Mouse (Mus musculus): ENCODE measurements around the gene Mettl27. TPM values are rescaled to one million over a fixed set of nuclear protein-coding genes. Genes with fewer than 3 reads are reported as not detected.
"Not testable (repeated sequence)": the region's sequence is repeated elsewhere in the genome, so short reads cannot be mapped to it uniquely, and the experiment has no call there.

The Mettl27 gene
- polyA plus RNA-seq, 1 experiment from 2014 or later = 11.8 TPM

DNA sequence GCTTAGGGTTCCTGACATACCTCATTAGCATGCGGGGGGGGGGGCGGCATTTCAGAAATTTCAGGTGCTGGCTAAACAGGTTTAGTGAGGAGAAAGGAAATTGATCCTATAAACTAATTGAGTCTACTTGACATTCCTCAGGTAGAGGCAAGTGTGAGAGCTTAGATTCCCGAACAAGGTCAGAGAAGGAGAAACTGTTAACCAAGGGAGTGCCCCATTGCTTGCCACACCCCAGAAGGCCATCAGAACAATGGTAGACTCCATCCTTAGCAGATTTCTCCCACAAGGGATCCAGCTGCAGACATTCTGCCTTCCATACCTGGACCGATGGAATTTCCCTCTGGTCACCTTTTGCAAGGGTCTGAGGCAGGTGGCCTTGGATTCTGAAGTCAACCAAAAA is 5.4 kb upstream of the Mettl27 start:
- H3K36me3 ChIP-seq (replicated peaks) = no peaks in the 10 kb centered on the region
- WGBS = 68% methylated on average over 4 of the region's 4 CpGs
- no peak overlapping the region for H3K4me3 ChIP-seq
- H3K9me3 ChIP-seq = no peaks in the 10 kb centered on the region
- no peak overlapping the region for H3K27ac ChIP-seq
- DNase-seq (ENCODE audit: extremely low spot score, low spot score) = no peak
- H3K27me3 ChIP-seq (ENCODE audit: poor library complexity, severe bottlenecking) = no peaks in the 10 kb centered on the region
- peaks cover 2% of the 10 kb centered on the region; the same call in 1 of the 2 replicates for H3K4me1 ChIP-seq

DNA sequence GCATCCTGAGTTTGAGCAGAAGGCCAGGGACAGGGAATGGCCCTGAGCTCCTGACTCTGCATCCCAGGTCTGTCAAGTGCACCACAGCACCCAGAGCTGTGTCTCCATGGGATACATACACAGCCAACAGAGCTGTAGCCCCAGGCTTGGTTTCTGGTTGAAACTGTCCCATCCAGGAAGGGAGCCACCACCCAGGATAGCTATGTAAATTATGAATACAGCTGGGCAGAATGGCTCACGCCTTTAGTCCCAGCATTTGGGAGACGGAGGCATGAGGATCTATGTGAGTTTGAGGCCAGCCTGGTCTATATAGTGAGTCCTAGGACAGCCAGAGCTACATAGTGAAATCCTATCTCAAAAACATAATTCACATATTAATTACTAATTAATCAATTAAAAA is 2.2 kb upstream of the Mettl27 start:
- Histone ChIP-seq H3K36me3 (replicated peaks) (peaks cover 10% of the 10 kb centered on the region), H3K9me3 (no peaks in the 10 kb centered on the region), H3K4me1 (peaks cover 15% of the 10 kb centered on the region), H3K4me3 (no peak overlapping the region), H3K27ac (no peak overlapping the region), H3K27me3 (ENCODE audit: poor library complexity, severe bottlenecking) (no peaks in the 10 kb centered on the region)
- no peak for DNase-seq (ENCODE audit: extremely low spot score, low spot score)
- 96% methylated on average over 2 of the region's 2 CpGs for WGBS

DNA sequence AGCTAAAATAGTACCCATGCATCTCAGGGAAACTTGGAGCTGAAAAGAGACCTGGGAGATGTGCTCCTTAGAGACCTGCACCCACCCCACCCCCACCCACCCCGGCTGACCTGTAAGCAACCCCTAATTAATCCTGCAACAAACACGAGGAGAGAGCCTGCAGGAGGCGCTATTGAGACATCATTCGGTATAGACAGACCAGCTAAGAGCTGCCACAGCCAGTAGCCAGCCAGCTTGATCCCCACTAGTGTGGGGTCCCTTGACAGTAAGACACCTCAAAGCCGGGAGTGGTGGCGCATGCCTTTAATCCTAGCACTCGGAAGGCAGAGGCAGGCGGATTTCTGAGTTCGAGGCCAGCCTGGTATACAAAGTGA is 722 bp downstream of the Mettl27 start:
- Histone ChIP-seq H3K27me3 (ENCODE audit: poor library complexity, severe bottlenecking) (no peaks in the 10 kb centered on the region), H3K4me3 (peak overlapping the region; percentile 78), H3K36me3 (replicated peaks) (peaks cover 10% of the 10 kb centered on the region), H3K9me3 (no peaks in the 10 kb centered on the region), H3K27ac (peak overlapping the region; percentile 88), H3K4me1 (peaks cover 15% of the 10 kb centered on the region)
- DNase-seq (ENCODE audit: extremely low spot score, low spot score) = peak; percentile 53
- WGBS = 52% methylated on average over 9 of the region's 9 CpGs

DNA sequence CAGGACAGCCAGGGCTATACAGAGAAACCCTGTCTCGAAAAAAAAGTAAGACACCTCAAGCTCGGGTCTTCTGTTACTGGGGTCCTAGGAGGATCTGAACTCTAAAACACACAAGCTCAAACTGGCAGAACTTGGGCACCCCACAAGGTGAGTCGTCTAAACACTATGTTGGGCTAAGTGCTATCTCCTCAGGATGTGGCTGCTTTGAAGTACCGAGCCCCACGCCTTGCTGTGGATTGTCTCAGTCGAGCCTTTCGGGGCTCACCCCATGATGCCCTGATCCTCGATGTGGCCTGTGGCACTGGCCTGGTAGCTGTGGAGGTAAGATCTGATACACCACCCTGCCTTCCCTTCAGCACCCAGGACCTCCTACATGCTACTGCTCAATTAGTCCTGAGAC is 1.1 kb downstream of the Mettl27 start:
- Histone ChIP-seq H3K9me3 (no peaks in the 10 kb centered on the region), H3K36me3 (replicated peaks) (peaks cover 10% of the 10 kb centered on the region), H3K27me3 (ENCODE audit: poor library complexity, severe bottlenecking) (no peaks in the 10 kb centered on the region), H3K4me1 (peaks cover 15% of the 10 kb centered on the region), H3K4me3 (no peak overlapping the region; the same call in 1 of the 2 replicates), H3K27ac (no peak overlapping the region)
- WGBS = 94% methylated on average over 8 of the region's 8 CpGs
- DNase-seq (ENCODE audit: extremely low spot score, low spot score) = no peak

DNA sequence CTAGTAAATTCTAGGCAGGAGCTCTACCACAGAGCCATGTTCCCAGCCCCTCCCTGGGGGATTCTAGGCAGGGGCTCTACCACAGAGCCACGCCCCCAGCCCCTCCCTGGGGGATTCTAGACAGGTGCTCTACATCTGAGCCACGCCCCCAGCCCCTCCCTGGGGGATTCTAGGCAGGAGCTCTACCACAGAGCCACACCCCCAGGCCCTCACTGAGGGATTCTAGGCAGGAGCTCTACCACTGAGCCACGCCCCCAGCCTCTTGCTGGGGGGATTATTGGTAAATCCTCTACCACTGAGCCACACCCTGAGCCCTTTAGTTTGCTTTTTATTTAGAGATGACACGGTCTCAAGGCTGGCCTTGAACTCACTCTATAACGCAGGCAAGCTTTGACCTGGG is 1.5 kb downstream of the Mettl27 start:
- H3K4me3 ChIP-seq; H3K9me3 ChIP-seq; H3K36me3 ChIP-seq (replicated peaks); H3K27ac ChIP-seq; DNase-seq (ENCODE audit: extremely low spot score, low spot score); H3K27me3 ChIP-seq (ENCODE audit: poor library complexity, severe bottlenecking): not testable (repeated sequence)
- H3K4me1 ChIP-seq = peaks cover 15% of the 10 kb centered on the region
- WGBS = 94% methylated on average over 5 of the region's 5 CpGs

DNA sequence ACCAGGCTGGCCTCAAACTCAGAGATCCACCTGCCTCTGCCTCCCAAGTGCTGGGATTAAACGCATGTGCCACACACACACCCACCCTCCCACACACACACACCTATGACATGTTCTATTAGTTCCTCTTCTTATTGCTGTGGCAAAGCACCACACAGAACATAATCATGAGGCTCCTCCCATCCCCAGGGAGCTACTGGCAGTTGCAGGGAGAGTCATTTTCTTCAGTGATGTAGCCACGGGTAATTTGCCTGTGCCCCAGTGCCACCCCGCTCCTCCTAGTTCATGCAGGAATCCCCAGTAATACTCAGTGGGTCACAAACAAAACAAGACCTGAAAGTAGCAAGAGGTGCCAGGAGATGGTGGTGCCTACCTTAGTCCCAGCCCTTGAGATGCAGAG is 2.5 kb downstream of the Mettl27 start:
- Histone ChIP-seq H3K27ac (no peak overlapping the region), H3K4me3 (no peak overlapping the region), H3K36me3 (replicated peaks) (peaks cover 10% of the 10 kb centered on the region), H3K4me1 (peaks cover 15% of the 10 kb centered on the region), H3K9me3 (no peaks in the 10 kb centered on the region), H3K27me3 (ENCODE audit: poor library complexity, severe bottlenecking) (no peaks in the 10 kb centered on the region)
- no peak for DNase-seq (ENCODE audit: extremely low spot score, low spot score)
- 92% methylated on average over 3 of the region's 3 CpGs for WGBS

DNA sequence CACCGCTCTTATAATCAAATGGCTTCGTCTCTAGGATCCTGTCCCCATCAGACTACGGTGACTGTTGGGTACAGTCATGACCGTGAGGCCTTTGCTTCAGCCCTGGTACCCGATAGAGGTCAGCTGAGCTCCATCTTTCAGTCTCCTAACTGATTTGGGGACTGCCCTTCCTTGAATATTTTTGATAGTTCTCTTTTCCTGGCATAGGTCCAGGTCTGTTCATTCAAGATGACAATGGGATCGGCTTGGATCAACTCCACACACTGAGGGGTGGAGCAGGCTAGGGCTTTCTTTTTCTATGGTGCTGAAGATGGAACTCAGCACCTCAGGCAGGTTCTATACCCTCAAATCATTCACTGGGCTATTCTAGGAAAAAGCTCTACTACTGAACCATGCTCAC is 3.9 kb downstream of the Mettl27 start:
- Histone ChIP-seq H3K9me3 (no peaks in the 10 kb centered on the region), H3K36me3 (replicated peaks) (peaks cover 10% of the 10 kb centered on the region), H3K4me1 (peaks cover 15% of the 10 kb centered on the region), H3K4me3 (no peak overlapping the region), H3K27ac (no peak overlapping the region), H3K27me3 (ENCODE audit: poor library complexity, severe bottlenecking) (no peaks in the 10 kb centered on the region)
- DNase-seq (ENCODE audit: extremely low spot score, low spot score) = no peak
- WGBS = 91% methylated on average over 6 of the region's 6 CpGs

DNA sequence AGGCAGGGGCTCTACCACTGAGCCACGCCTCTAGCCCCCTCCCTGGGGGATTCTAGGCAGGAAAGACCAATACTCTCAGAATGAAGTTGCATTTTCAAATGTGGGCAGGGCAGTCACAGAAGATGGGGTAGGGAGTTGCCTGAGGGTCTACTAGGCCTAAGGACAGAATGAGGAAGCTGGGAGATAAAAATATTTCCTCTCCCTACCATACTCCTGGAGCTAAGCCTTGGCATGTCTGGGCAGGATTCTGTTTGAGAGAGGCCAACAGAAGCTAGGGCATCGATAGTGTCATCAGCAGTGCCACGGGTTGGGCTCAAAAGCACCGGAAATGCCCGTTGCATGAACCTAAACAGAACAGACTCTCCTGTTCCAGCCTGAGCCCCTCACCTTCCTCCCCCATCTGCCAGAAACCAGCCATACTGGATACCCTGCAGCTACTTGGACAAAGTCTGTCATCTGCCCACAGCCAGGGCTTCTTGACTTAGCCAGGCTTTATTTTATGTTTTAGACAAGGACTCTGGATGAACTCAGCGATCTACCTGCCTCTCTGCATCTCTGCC is 4.5 kb downstream of the Mettl27 start:
- Histone ChIP-seq H3K9me3 (no peaks in the 10 kb centered on the region), H3K27me3 (ENCODE audit: poor library complexity, severe bottlenecking) (no peaks in the 10 kb centered on the region), H3K4me1 (peaks cover 13% of the 10 kb centered on the region), H3K27ac (no peak overlapping the region), H3K4me3 (no peak overlapping the region), H3K36me3 (replicated peaks) (peaks cover 10% of the 10 kb centered on the region)
- DNase-seq (ENCODE audit: extremely low spot score, low spot score) = no peak
- WGBS = 90% methylated on average over 6 of the region's 6 CpGs

DNA sequence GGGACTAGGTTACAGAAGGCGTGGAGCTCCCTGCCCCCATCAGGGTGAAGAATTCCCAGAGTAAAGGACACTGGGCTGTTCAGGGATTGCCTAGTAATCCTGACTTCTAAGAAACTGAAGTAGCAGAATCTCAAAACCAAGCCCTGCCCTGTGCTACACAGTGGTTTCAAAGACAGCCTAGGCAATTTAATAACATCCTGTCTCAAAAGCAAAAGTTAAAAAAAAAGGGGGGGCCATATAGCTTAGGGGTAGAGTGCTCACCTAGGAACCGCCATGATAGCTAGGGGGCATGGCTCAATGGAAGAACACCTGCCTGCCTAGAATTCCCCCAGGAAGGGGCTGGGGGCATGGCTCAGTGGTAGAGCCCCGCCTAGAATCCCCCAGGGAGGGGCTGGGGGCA is 6.9 kb downstream of the Mettl27 start:
- WGBS = 79% methylated on average over 3 of the region's 3 CpGs
- 0 out of 2 replicates have a peak, but pooled peaks cover 2% of the 10 kb centered on the region for H3K27me3 ChIP-seq (ENCODE audit: poor library complexity, severe bottlenecking)
- H3K36me3 ChIP-seq (replicated peaks) = peaks cover 4% of the 10 kb centered on the region; the same call in 1 of the 2 replicates
- H3K9me3 ChIP-seq = no peaks in the 10 kb centered on the region
- no peaks in the 10 kb centered on the region for H3K4me1 ChIP-seq
- no peak overlapping the region for H3K27ac ChIP-seq
- H3K4me3 ChIP-seq = no peak overlapping the region
- DNase-seq (ENCODE audit: extremely low spot score, low spot score) = no peak

DNA sequence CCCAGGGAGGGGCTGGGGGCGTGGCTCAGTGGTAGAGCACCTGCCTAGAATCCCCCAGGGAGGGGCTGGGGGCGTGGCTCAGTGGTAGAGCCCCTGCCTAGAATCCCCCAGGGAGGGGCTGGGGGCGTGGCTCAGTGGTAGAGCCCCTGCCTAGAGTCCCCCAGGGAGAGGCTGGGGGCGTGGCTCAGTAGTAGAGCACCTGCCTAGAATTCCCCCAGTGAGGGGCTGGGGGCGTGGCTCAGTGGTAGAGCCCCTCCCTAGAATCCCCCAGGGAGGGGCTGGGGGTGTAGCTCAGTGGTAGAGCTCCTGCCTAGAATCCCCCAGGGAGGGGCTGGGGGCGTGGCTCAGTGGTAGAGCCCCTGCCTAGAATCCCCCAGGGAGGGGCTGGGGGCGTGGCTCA is 7.4 kb downstream of the Mettl27 start:
- H3K4me3 ChIP-seq; H3K36me3 ChIP-seq (replicated peaks); DNase-seq (ENCODE audit: extremely low spot score, low spot score); H3K9me3 ChIP-seq; H3K27me3 ChIP-seq (ENCODE audit: poor library complexity, severe bottlenecking); H3K27ac ChIP-seq; H3K4me1 ChIP-seq: not testable (repeated sequence)
- WGBS = 93% methylated on average over 3 of the region's 7 CpGs

DNA sequence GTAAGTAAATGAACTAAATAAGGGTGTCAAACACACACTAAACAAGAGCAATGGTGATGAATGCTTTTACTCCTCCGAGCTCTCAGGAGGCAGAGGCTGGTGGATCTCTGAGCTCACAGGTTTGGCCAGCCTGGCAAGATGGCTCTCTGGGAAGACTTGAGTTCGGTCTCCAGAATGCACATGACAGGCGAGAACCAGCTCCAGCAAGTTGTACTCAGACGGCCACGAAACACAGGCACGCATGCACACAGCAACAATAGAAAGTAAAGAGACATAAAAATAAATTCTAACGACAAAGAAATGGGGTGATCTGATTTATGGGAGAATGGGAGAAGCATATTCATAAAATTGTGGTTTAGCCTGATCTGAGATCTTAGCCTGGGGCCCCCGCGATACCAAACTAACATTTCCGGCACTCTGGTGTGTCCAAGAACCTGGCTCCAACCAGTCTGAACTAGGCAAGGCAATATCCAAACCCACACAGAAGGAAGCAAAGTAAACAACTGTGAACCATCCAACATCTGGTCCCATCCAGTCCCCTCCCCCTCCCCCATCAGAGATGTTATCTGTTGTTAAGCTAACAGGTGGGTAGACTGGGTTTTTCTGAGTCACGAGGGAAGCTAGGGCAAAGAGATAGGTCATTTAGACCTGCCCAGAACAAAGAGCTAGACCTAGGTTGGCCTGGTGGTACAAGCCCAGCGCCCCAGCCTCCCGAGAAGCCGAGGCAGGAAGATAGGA is 9.5 kb downstream of the Mettl27 start:
- no peak for DNase-seq (ENCODE audit: extremely low spot score, low spot score)
- no peak overlapping the region for H3K4me3 ChIP-seq
- no peak overlapping the region for H3K27ac ChIP-seq
- no peaks in the 10 kb centered on the region for H3K9me3 ChIP-seq
- no peaks in the 10 kb centered on the region for H3K36me3 ChIP-seq (replicated peaks)
- H3K27me3 ChIP-seq (ENCODE audit: poor library complexity, severe bottlenecking) = peaks cover 28% of the 10 kb centered on the region
- H3K4me1 ChIP-seq = peaks cover 9% of the 10 kb centered on the region
- 90% methylated on average over 14 of the region's 14 CpGs for WGBS

DNA sequence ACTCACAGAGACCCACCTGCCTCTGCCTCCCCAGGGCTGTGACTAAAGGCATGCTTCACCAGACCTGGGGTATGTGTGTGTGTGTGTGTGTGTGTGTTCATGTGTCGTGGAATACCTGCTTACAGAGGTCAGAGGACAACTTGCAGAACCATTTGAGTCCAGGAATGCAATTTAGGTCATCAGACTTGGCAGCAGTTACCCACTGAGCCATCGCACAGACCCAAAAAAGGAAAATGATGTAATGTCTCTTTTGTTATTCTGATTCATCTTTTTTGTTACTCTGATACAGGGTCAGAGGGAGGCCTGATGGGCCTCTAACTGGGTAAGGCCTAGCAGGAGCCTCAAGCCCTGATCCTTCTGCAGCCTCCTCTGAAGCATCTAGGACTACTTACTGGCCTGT is 10.6 kb downstream of the Mettl27 start:
- no peak for DNase-seq (ENCODE audit: extremely low spot score, low spot score)
- peaks cover 39% of the 10 kb centered on the region for H3K27me3 ChIP-seq (ENCODE audit: poor library complexity, severe bottlenecking)
- 83% methylated on average over 2 of the region's 2 CpGs for WGBS
- no peak overlapping the region for H3K4me3 ChIP-seq
- H3K9me3 ChIP-seq = no peaks in the 10 kb centered on the region
- no peaks in the 10 kb centered on the region for H3K36me3 ChIP-seq (replicated peaks)
- no peak overlapping the region for H3K27ac ChIP-seq
- peaks cover 20% of the 10 kb centered on the region for H3K4me1 ChIP-seq

DNA sequence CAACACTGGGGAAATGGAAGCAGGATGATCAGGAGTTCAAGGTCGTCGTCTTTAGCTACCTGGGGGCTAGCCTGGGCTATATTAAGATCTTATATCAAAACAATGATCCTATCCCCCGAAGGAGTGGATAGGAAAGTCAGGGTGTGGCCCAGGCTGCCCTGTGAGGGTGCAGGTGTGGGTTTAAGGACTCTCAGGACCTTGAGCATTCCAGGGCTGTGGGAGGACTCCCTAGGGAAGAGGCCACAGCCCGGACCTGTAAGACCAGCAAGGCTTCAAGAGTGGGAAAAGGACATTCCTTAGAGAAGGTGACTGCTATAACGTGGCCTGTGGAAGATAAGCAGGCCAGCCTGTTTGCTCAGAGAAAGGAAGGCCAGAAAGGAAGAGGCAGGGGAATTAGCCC is 12.0 kb downstream of the Mettl27 start:
- H3K4me3 ChIP-seq = no peak overlapping the region
- H3K27ac ChIP-seq = no peak overlapping the region
- H3K4me1 ChIP-seq = peaks cover 25% of the 10 kb centered on the region
- no peaks in the 10 kb centered on the region for H3K36me3 ChIP-seq (replicated peaks)
- H3K27me3 ChIP-seq (ENCODE audit: poor library complexity, severe bottlenecking) = peaks cover 50% of the 10 kb centered on the region
- no peaks in the 10 kb centered on the region for H3K9me3 ChIP-seq
- 83% methylated on average over 5 of the region's 5 CpGs for WGBS
- no peak for DNase-seq (ENCODE audit: extremely low spot score, low spot score)
